Mouse (Mus musculus): ENCODE measurements around the gene Tomm20l.

Gene Tomm20l

GRCm38 (mm10) chr12:71150167-71150566, 38.9 kb downstream of the Tomm20l start:
- DNase-seq (ENCODE audit: low read depth, low spot score) = no peak

- no peak for DNase-seq (ENCODE audit: low read depth, low spot score)
Measured at GRCm38 (mm10) chr12:71154979-71155378, 43.8 kb downstream of the Tomm20l start.

GRCm38 (mm10) chr12:71157974-71158373, 46.7 kb downstream of the Tomm20l start:
- no peak for DNase-seq (ENCODE audit: low read depth, low spot score)

- DNase-seq (ENCODE audit: low read depth, low spot score) = no peak
Measured at GRCm38 (mm10) chr12:71164410-71164809, 53.2 kb downstream of the Tomm20l start.

- no peak for DNase-seq (ENCODE audit: low read depth, low spot score)
Measured at GRCm38 (mm10) chr12:71169911-71170310, 58.7 kb downstream of the Tomm20l start.

Data from CD4-positive, CD25-positive, alpha-beta regulatory T cell, adult 2 months (primary cell).